In genomic region chr2:27504113-27504885, GRCm38 (mm10) we compare ENCODE assay signal across 8 mouse cellular contexts. TPM values are rescaled to one million over a fixed set of nuclear protein-coding genes. Genes with fewer than 3 reads are reported as not detected.
DNase-seq lines count a peak whose midpoint lies in the region; ATAC-seq and TF ChIP-seq lines count a peak whose summit lies in the region.

No protein-coding gene starts in this region.

- no peaks in the 10 kb centered on the region for H3K36me3 ChIP-seq in ES-Bruce4 (ENCODE audit: control insufficient read depth, insufficient read depth, low read length, poor library complexity, severe bottlenecking)
- H3K36me3 ChIP-seq in embryonic facial prominence, embryonic 11.5 days (replicated peaks; ENCODE audit: control insufficient read depth, insufficient read depth, low read depth, low read length): no peaks in the 10 kb centered on the region
- no peaks in the 10 kb centered on the region for H3K36me3 ChIP-seq in intestine, embryonic 15.5 days
- no peaks in the 10 kb centered on the region for H3K36me3 ChIP-seq in liver, embryonic 16.5 days (ENCODE audit: control insufficient read depth, insufficient read depth)
- no peaks in the 10 kb centered on the region for H3K36me3 ChIP-seq in neural tube, embryonic 15.5 days

- no peaks in the 10 kb centered on the region for H3K27me3 ChIP-seq in ES-Bruce4 (ENCODE audit: control insufficient read depth, insufficient read depth, low read length, poor library complexity, severe bottlenecking)
- no peaks in the 10 kb centered on the region for H3K27me3 ChIP-seq in embryonic facial prominence, embryonic 11.5 days (ENCODE audit: control insufficient read depth, insufficient read depth, low read length)
- H3K27me3 ChIP-seq in intestine, embryonic 15.5 days (replicated peaks): no peaks in the 10 kb centered on the region
- no peaks in the 10 kb centered on the region for H3K27me3 ChIP-seq in liver, embryonic 16.5 days (ENCODE audit: control insufficient read depth, insufficient read depth, low read depth, low read length)
- no peaks in the 10 kb centered on the region for H3K27me3 ChIP-seq in neural tube, embryonic 15.5 days (replicated peaks)

- H3K9me3 ChIP-seq in ES-Bruce4 (replicated peaks; ENCODE audit: control insufficient read depth, insufficient read depth, low read length, poor library complexity, severe bottlenecking): peaks cover 2% of the 10 kb centered on the region; the same call in 1 of the 2 replicates
- H3K9me3 ChIP-seq in embryonic facial prominence, embryonic 11.5 days (replicated peaks; ENCODE audit: control insufficient read depth, low read length): no peaks in the 10 kb centered on the region
- no peaks in the 10 kb centered on the region for H3K9me3 ChIP-seq in intestine, embryonic 15.5 days
- H3K9me3 ChIP-seq in liver, embryonic 16.5 days (replicated peaks; ENCODE audit: control insufficient read depth, low read length): no peaks in the 10 kb centered on the region
- no peaks in the 10 kb centered on the region for H3K9me3 ChIP-seq in neural tube, embryonic 15.5 days (replicated peaks)

- 49% methylated on average over 7 of the region's 7 CpGs for WGBS in embryonic facial prominence, embryonic 11.5 days
- WGBS in intestine, embryonic 15.5 days: 51% methylated on average over 7 of the region's 7 CpGs
- 39% methylated on average over 7 of the region's 7 CpGs for WGBS in liver, embryonic 16.5 days (ENCODE audit: insufficient replicate concordance)
- WGBS in neural tube, embryonic 15.5 days: 72% methylated on average over 7 of the region's 7 CpGs

- peak overlapping the region; percentile 22 for H3K9ac ChIP-seq in ES-Bruce4 (ENCODE audit: low read depth, poor library complexity, severe bottlenecking)
- no peak overlapping the region for H3K9ac ChIP-seq in embryonic facial prominence, embryonic 11.5 days (replicated peaks; ENCODE audit: low read length)
- no peak overlapping the region for H3K9ac ChIP-seq in intestine, embryonic 15.5 days
- H3K9ac ChIP-seq in liver, embryonic 16.5 days (ENCODE audit: low read depth, low read length): no peak overlapping the region
- H3K9ac ChIP-seq in neural tube, embryonic 15.5 days (replicated peaks): no peak overlapping the region

- peaks cover 10% of the 10 kb centered on the region for H3K4me1 ChIP-seq in ES-Bruce4 (ENCODE audit: control insufficient read depth, insufficient read depth, low read length)
- H3K4me1 ChIP-seq in embryonic facial prominence, embryonic 11.5 days (ENCODE audit: control insufficient read depth, insufficient read depth, low read length): 0 out of 2 replicates have a peak, but pooled peaks cover 3% of the 10 kb centered on the region
- 0 out of 2 replicates have a peak, but pooled peaks cover 19% of the 10 kb centered on the region for H3K4me1 ChIP-seq in intestine, embryonic 15.5 days (replicated peaks)
- H3K4me1 ChIP-seq in liver, embryonic 16.5 days (ENCODE audit: control insufficient read depth, low read depth, low read length): peaks cover 26% of the 10 kb centered on the region
- no peaks in the 10 kb centered on the region for H3K4me1 ChIP-seq in neural tube, embryonic 15.5 days

- H3K4me2 ChIP-seq in embryonic facial prominence, embryonic 11.5 days (ENCODE audit: low read depth, low read length): no peak overlapping the region
- no peak overlapping the region for H3K4me2 ChIP-seq in intestine, embryonic 15.5 days (replicated peaks)
- 0 out of 2 replicates have a peak overlapping the region, but pooled peaks have one; percentile 15 for H3K4me2 ChIP-seq in liver, embryonic 16.5 days (ENCODE audit: low read depth, low read length)
- no peak overlapping the region for H3K4me2 ChIP-seq in neural tube, embryonic 15.5 days

- TF ChIP-seq POLR2A in ES-Bruce4 (IDR thresholded peaks at IDR 0.05; ENCODE audit: insufficient read depth, low read length): no peak

- peak overlapping the region; percentile 92 for H3K27ac ChIP-seq in ES-Bruce4 (ENCODE audit: insufficient read depth, low read length)
- 0 out of 2 replicates have a peak overlapping the region, but pooled peaks have one; percentile 20 for H3K27ac ChIP-seq in embryonic facial prominence, embryonic 11.5 days (replicated peaks; ENCODE audit: low read depth, low read length)
- 0 out of 2 replicates have a peak overlapping the region, but pooled peaks have one; percentile 44 for H3K27ac ChIP-seq in intestine, embryonic 15.5 days
- peak overlapping the region; percentile 63 for H3K27ac ChIP-seq in liver, embryonic 16.5 days (ENCODE audit: low read length)
- no peak overlapping the region for H3K27ac ChIP-seq in neural tube, embryonic 15.5 days (replicated peaks)

- no peak overlapping the region for H3K4me3 ChIP-seq in ES-Bruce4 (ENCODE audit: low read depth, low read length)
- no peak overlapping the region for H3K4me3 ChIP-seq in embryonic facial prominence, embryonic 11.5 days (ENCODE audit: low read depth, low read length)
- no peak overlapping the region for H3K4me3 ChIP-seq in intestine, embryonic 15.5 days (replicated peaks)
- H3K4me3 ChIP-seq in liver, embryonic 16.5 days (ENCODE audit: low read depth, low read length): no peak overlapping the region
- no peak overlapping the region for H3K4me3 ChIP-seq in neural tube, embryonic 15.5 days (replicated peaks)

- no peak for DNase-seq in embryonic facial prominence, embryonic 11.5 days (ENCODE audit: low spot score)
- DNase-seq in layer of hippocampus, postnatal 25 days (ENCODE audit: extremely low spot score in 1 of 2, low spot score in 1 of 2): no peak
- no peak for DNase-seq in testis, postnatal 10 days (ENCODE audit: low spot score)
- DNase-seq in cerebellum, postnatal 10 days: no peak

- no peak for ATAC-seq in embryonic facial prominence, embryonic 11.5 days (replicated peaks; ENCODE audit: insufficient number of reproducible peaks, low FRiP score, low TSS enrichment, low read depth)
- ATAC-seq in intestine, embryonic 15.5 days: no peak; the same call in 1 of the 2 replicates
- ATAC-seq in liver, embryonic 16.5 days (ENCODE audit: low read depth): peak; percentile 58
- no peak for ATAC-seq in neural tube, embryonic 15.5 days (ENCODE audit: low FRiP score)

- no peak for TF ChIP-seq CTCF in ES-Bruce4 (IDR thresholded peaks at IDR 0.05; ENCODE audit: low read depth, low read length)

- TF ChIP-seq EP300 in ES-Bruce4 (IDR thresholded peaks at IDR 0.05; ENCODE audit: insufficient read depth, low read depth, low read length): no peak

RNA-seq across cellular contexts. Expression of gene Brd3, which starts 3.2 kb away (rescaled TPM):
- polyA plus RNA-seq in ES-Bruce4 (2011; ENCODE audit: insufficient read depth, insufficient read length, low read depth, missing spikeins): 75.4 and 76.8 TPM in 2 replicates
- 192 and 207 TPM in 2 replicates for polyA plus RNA-seq in embryonic facial prominence, embryonic 11.5 days (2014; fragmentation: Nextera tagmentation; extraction: Ambion mirVana)
- 85.7 and 91.2 TPM in 2 replicates for polyA plus RNA-seq in intestine, embryonic 15.5 days (2015; fragmentation: Nextera tagmentation; extraction: Ambion mirVana)
- polyA plus RNA-seq in liver, embryonic 16.5 days (2015; fragmentation: Nextera tagmentation; extraction: Ambion mirVana): 21.5 and 24.3 TPM in 2 replicates
- total RNA-seq in layer of hippocampus, postnatal 25 days (2021): 10 to 100 TPM; 51.0 to 53.7 TPM
- polyA plus RNA-seq in neural tube, embryonic 15.5 days (2015; fragmentation: Nextera tagmentation; extraction: Ambion mirVana): 98.6 and 99.7 TPM in 2 replicates

RNA-seq across cellular contexts. Expression of gene Wdr5, which starts 10.7 kb away (rescaled TPM):
- polyA plus RNA-seq in ES-Bruce4 (2011; ENCODE audit: insufficient read depth, insufficient read length, low read depth, missing spikeins): 91.8 and 103 TPM in 2 replicates
- polyA plus RNA-seq in embryonic facial prominence, embryonic 11.5 days (2014; fragmentation: Nextera tagmentation; extraction: Ambion mirVana): 65.5 and 74.4 TPM in 2 replicates
- polyA plus RNA-seq in intestine, embryonic 15.5 days (2015; fragmentation: Nextera tagmentation; extraction: Ambion mirVana): 49.6 and 50.2 TPM in 2 replicates
- 22.2 and 22.4 TPM in 2 replicates for polyA plus RNA-seq in liver, embryonic 16.5 days (2015; fragmentation: Nextera tagmentation; extraction: Ambion mirVana)
- total RNA-seq in layer of hippocampus, postnatal 25 days (2021): 10 to 100 TPM; 27.6 to 32.6 TPM
- 41.7 and 44.4 TPM in 2 replicates for polyA plus RNA-seq in neural tube, embryonic 15.5 days (2015; fragmentation: Nextera tagmentation; extraction: Ambion mirVana)
